Mouse (Mus musculus) kidney, embryonic 16.5 days (tissue): ENCODE measurements at regions not wholly inside any gene's neighbourhood (a gene's known extent, or its start where the extent isn't known, plus 50 kb on each side); places are given as distances from the start of the nearest gene placed in this dataset.

Experiments used
- ATAC-seq: fragments of 200-750 bp; cut with Nextera tagmentation; 2 replicates; pipeline ENCODE4 v1.8.0; 2017; ENCODE audit warnings: moderate TSS enrichment; ENCODE audit not compliant: low FRiP score, low TSS enrichment
- H3K27ac ChIP-seq: fragments of 300-500 bp; sonication (generic); 2 replicates; pipeline ENCODE4 v1.5.1; 2014; ENCODE audit warnings: low read length
- H3K27me3 ChIP-seq: fragments of 300-500 bp; sonication (generic); 2 replicates; pipeline ENCODE4 v1.6.1; 2014; ENCODE audit warnings: low read length, control low read depth, mixed read lengths; ENCODE audit not compliant: insufficient read depth
- H3K36me3 ChIP-seq: fragments of 300-500 bp; sonication (generic); 2 replicates; pipeline ENCODE4 v1.6.1; 2014; ENCODE audit warnings: low read length, control low read depth, mixed read lengths; ENCODE audit not compliant: insufficient read depth
- H3K4me1 ChIP-seq: fragments of 300-500 bp; sonication (generic); 2 replicates; pipeline ENCODE4 v1.6.1; 2014; ENCODE audit warnings: low read length, control low read depth, mixed read lengths; ENCODE audit not compliant: insufficient read depth
- H3K4me2 ChIP-seq: fragments of 300-500 bp; sonication (generic); replicated peaks from 2 replicates; pipeline ENCODE4 v1.6.1; 2014; ENCODE audit warnings: low read depth, low read length
- H3K4me3 ChIP-seq: fragments of 300-500 bp; sonication (generic); 2 replicates; pipeline ENCODE4 v1.5.1; 2014; ENCODE audit warnings: mild to moderate bottlenecking, low read length
- H3K9ac ChIP-seq: fragments of 300-500 bp; sonication (generic); replicated peaks from 2 replicates; pipeline ENCODE4 v1.6.1; 2014; ENCODE audit warnings: low read length
- H3K9me3 ChIP-seq: fragments of 300-500 bp; sonication (generic); 2 replicates; pipeline ENCODE4 v1.6.1; 2016; ENCODE audit warnings: low read length, control low read depth
- WGBS: fragments of 180-500 bp; shearing (Covaris S2); extraction: QIAGEN DNeasy Blood & Tissue Kit; methylation state at CpG from one replicate; pipeline ENCODE4 v1.1.7; 2014; 5-methylcytosine and 5-hydroxymethylcytosine counted together

GRCm38 (mm10) chr3:8739299-8739698 is 870.6 kb downstream of the Zfp704 start:
- Histone ChIP-seq H3K9ac (no peak overlapping the region; the same call in 1 of the 2 replicates), H3K4me3 (no peak overlapping the region), H3K36me3 (no peaks in the 10 kb centered on the region), H3K4me2 (no peak overlapping the region), H3K9me3 (no peaks in the 10 kb centered on the region), H3K4me1 (peaks cover 9% of the 10 kb centered on the region), H3K27ac (no peak overlapping the region; the same call in 1 of the 2 replicates), H3K27me3 (no peaks in the 10 kb centered on the region)
- WGBS, result 32% methylated on average over 14 of the region's 14 CpGs
- ATAC-seq, result peak; percentile 50; the same call in 1 of the 2 replicates

- H3K27ac ChIP-seq, result no peak overlapping the region
- H3K4me2 ChIP-seq, result no peak overlapping the region
- H3K4me3 ChIP-seq, result no peak overlapping the region
- no peaks in the 10 kb centered on the region for H3K27me3 ChIP-seq
- 24% methylated on average over 10 of the region's 10 CpGs for WGBS
- no peak for ATAC-seq
- H3K9ac ChIP-seq, result no peak overlapping the region
- no peaks in the 10 kb centered on the region for H3K36me3 ChIP-seq
- peaks cover 11% of the 10 kb centered on the region for H3K4me1 ChIP-seq
- H3K9me3 ChIP-seq, result no peaks in the 10 kb centered on the region
These were observed 873.5 kb downstream of the Zfp704 start for GRCm38 (mm10) chr3:8736239-8736953.

GRCm38 (mm10) chr3:8734096-8734495 is 875.8 kb downstream of the Zfp704 start:
- H3K9ac ChIP-seq, result no peak overlapping the region
- H3K4me3 ChIP-seq, result no peak overlapping the region
- no peaks in the 10 kb centered on the region for H3K27me3 ChIP-seq
- ATAC-seq, result no peak
- H3K4me1 ChIP-seq, result peaks cover 13% of the 10 kb centered on the region
- H3K9me3 ChIP-seq, result no peaks in the 10 kb centered on the region
- 65% methylated on average over 3 of the region's 3 CpGs for WGBS
- H3K4me2 ChIP-seq, result no peak overlapping the region
- no peaks in the 10 kb centered on the region for H3K36me3 ChIP-seq
- H3K27ac ChIP-seq, result no peak overlapping the region

- no peaks in the 10 kb centered on the region for H3K27me3 ChIP-seq
- no peaks in the 10 kb centered on the region for H3K36me3 ChIP-seq
- H3K27ac ChIP-seq, result no peak overlapping the region
- peaks cover 10% of the 10 kb centered on the region for H3K4me1 ChIP-seq
- 30% methylated on average over 6 of the region's 6 CpGs for WGBS
- no peak overlapping the region for H3K4me3 ChIP-seq
- ATAC-seq, result peak; percentile 72
- no peak overlapping the region for H3K9ac ChIP-seq
- no peak overlapping the region for H3K4me2 ChIP-seq
- H3K9me3 ChIP-seq, result no peaks in the 10 kb centered on the region
These were observed 878.5 kb downstream of the Zfp704 start for GRCm38 (mm10) chr3:8731398-8731797.

GRCm38 (mm10) chr3:8721628-8722594 is 888.0 kb downstream of the Zfp704 start:
- Histone ChIP-seq H3K36me3 (no peaks in the 10 kb centered on the region), H3K4me3 (no peak overlapping the region), H3K9me3 (no peaks in the 10 kb centered on the region), H3K9ac (no peak overlapping the region), H3K4me2 (no peak overlapping the region), H3K27ac (0 out of 2 replicates have a peak overlapping the region, but pooled peaks have one; percentile 11), H3K27me3 (no peaks in the 10 kb centered on the region), H3K4me1 (peaks cover 38% of the 10 kb centered on the region)
- WGBS, result 32% methylated on average over 4 of the region's 4 CpGs
- ATAC-seq, result no peak

- no peaks in the 10 kb centered on the region for H3K9me3 ChIP-seq
- no peak for ATAC-seq
- H3K27me3 ChIP-seq, result no peaks in the 10 kb centered on the region
- no peak overlapping the region for H3K9ac ChIP-seq
- H3K36me3 ChIP-seq, result no peaks in the 10 kb centered on the region
- no peak overlapping the region for H3K27ac ChIP-seq
- 63% methylated on average over 7 of the region's 7 CpGs for WGBS
- no peak overlapping the region for H3K4me3 ChIP-seq
- H3K4me2 ChIP-seq, result no peak overlapping the region
- peaks cover 48% of the 10 kb centered on the region for H3K4me1 ChIP-seq
These were observed 889.2 kb downstream of the Zfp704 start for GRCm38 (mm10) chr3:8720586-8721100.

GRCm38 (mm10) chr3:8718206-8718605 is 891.7 kb downstream of the Zfp704 start:
- 10% methylated on average over 9 of the region's 9 CpGs for WGBS
- peak overlapping the region; percentile 84 for H3K27ac ChIP-seq
- H3K4me3 ChIP-seq, result no peak overlapping the region; the same call in 1 of the 2 replicates

GRCm38 (mm10) chr3:8717334-8717812 is 892.5 kb downstream of the Zfp704 start:
- WGBS, result 0% methylated on average over 18 of the region's 18 CpGs
- Histone ChIP-seq H3K36me3 (no peaks in the 10 kb centered on the region), H3K9me3 (no peaks in the 10 kb centered on the region), H3K4me3 (peak overlapping the region; percentile 36), H3K27me3 (no peaks in the 10 kb centered on the region), H3K4me1 (peaks cover 45% of the 10 kb centered on the region), H3K9ac (peak overlapping the region; percentile 13; the same call in 1 of the 2 replicates), H3K27ac (peak overlapping the region; percentile 84), H3K4me2 (peak overlapping the region; percentile 54)
- ATAC-seq, result peak; percentile 95

More at GRCm38 (mm10) chr3:8718206-8718605, 891.7 kb downstream of the Zfp704 start:
- Histone ChIP-seq H3K4me1 (peaks cover 45% of the 10 kb centered on the region), H3K27me3 (no peaks in the 10 kb centered on the region), H3K36me3 (no peaks in the 10 kb centered on the region), H3K4me2 (peak overlapping the region; percentile 54), H3K9ac (no peak overlapping the region), H3K9me3 (no peaks in the 10 kb centered on the region)
- ATAC-seq, result peak; percentile 10; the same call in 1 of the 2 replicates
